Mouse (Mus musculus): ENCODE measurements around the gene C6. TPM values are rescaled to one million over a fixed set of nuclear protein-coding genes. Genes with fewer than 3 reads are reported as not detected.

Gene C6
- total RNA-seq, 1 experiment = not detected

- H3K36me3 ChIP-seq (ENCODE audit: control insufficient read depth, insufficient read depth, low read length, poor library complexity, severe bottlenecking) = no peaks in the 10 kb centered on the region
- no peak for DNase-seq (ENCODE audit: low read depth, low spot score)
- no peak overlapping the region for H3K4me3 ChIP-seq (ENCODE audit: insufficient read depth in 1 of 2, low read depth in 1 of 2, low read length in 2 of 2, poor library complexity in 1 of 2, severe bottlenecking in 1 of 2)
- H3K9ac ChIP-seq (ENCODE audit: insufficient read depth, low read depth, low read length, poor library complexity, severe bottlenecking) = no peak overlapping the region
- in situ Hi-C loops (cut with MboI; ENCODE audit: low sequenced_read_pairs in 2 of 2, unreplicated experiment in 2 of 2) = no loop called here
- no peaks in the 10 kb centered on the region for H3K4me1 ChIP-seq (ENCODE audit: control insufficient read depth in 2 of 2, insufficient read depth in 2 of 2, low read length in 2 of 2, poor library complexity in 1 of 2)
- TF ChIP-seq CHD2 (IDR thresholded peaks at IDR 0.05; ENCODE audit: low read depth, low read length) (no peak), MAFK (IDR thresholded peaks at IDR 0.05; ENCODE audit: insufficient read depth, low read depth, low read length) (no peak), ZNF384 (IDR thresholded peaks at IDR 0.05; ENCODE audit: low read depth, low read length) (no peak), ZC3H11A (IDR thresholded peaks at IDR 0.05; ENCODE audit: borderline replicate concordance, low read depth, low read length) (no peak), HCFC1 (IDR thresholded peaks at IDR 0.05; ENCODE audit: borderline replicate concordance, insufficient read depth, low read length) (no peak)
- no peaks in the 10 kb centered on the region for H3K9me3 ChIP-seq (ENCODE audit: control insufficient read depth, insufficient read depth, low read depth, low read length)
- H3K27ac ChIP-seq (ENCODE audit: insufficient read depth, low read depth, low read length, poor library complexity, severe bottlenecking) = no peak overlapping the region
These were observed 94.8 kb downstream of the C6 start for GRCm38 (mm10) chr15:4821824-4822223.

GRCm38 (mm10) chr15:4827736-4828135 is 100.8 kb downstream of the C6 start:
- Histone ChIP-seq H3K27ac (ENCODE audit: insufficient read depth, low read depth, low read length, poor library complexity, severe bottlenecking) (no peak overlapping the region), H3K9ac (ENCODE audit: insufficient read depth, low read depth, low read length, poor library complexity, severe bottlenecking) (no peak overlapping the region), H3K9me3 (ENCODE audit: control insufficient read depth, insufficient read depth, low read depth, low read length) (no peaks in the 10 kb centered on the region), H3K36me3 (ENCODE audit: control insufficient read depth, insufficient read depth, low read length, poor library complexity, severe bottlenecking) (no peaks in the 10 kb centered on the region), H3K4me3 (ENCODE audit: insufficient read depth in 1 of 2, low read depth in 1 of 2, low read length in 2 of 2, poor library complexity in 1 of 2, severe bottlenecking in 1 of 2) (no peak overlapping the region), H3K4me1 (ENCODE audit: control insufficient read depth in 2 of 2, insufficient read depth in 2 of 2, low read length in 2 of 2, poor library complexity in 1 of 2) (no peaks in the 10 kb centered on the region)
- TF ChIP-seq ZC3H11A (IDR thresholded peaks at IDR 0.05; ENCODE audit: borderline replicate concordance, low read depth, low read length) (no peak), ZNF384 (IDR thresholded peaks at IDR 0.05; ENCODE audit: low read depth, low read length) (no peak), CHD2 (IDR thresholded peaks at IDR 0.05; ENCODE audit: low read depth, low read length) (no peak), MAFK (IDR thresholded peaks at IDR 0.05; ENCODE audit: insufficient read depth, low read depth, low read length) (no peak), HCFC1 (IDR thresholded peaks at IDR 0.05; ENCODE audit: borderline replicate concordance, insufficient read depth, low read length) (no peak)
- no peak for DNase-seq (ENCODE audit: low read depth, low spot score)
- in situ Hi-C loops (cut with MboI; ENCODE audit: low sequenced_read_pairs in 2 of 2, unreplicated experiment in 2 of 2) = no loop called here

DNA sequence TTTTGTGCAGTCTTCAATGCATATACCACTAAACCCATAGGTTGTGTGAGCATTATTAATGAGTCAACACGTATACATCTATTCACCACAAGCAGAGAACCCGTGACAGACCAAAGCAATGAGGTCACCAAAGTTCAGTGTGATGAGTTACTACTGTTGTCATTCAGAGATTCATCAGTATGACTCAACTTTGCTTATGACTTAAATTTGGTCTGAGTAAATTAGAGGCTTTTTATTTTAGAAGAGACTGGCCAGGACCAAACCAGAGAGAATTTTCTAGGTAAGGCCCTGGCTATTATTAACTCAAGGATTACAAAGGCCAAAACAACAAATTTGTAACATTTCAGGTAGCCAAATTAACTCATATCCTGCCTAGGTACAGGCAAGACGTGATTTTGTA is 109.4 kb downstream of the C6 start:
- H3K36me3 ChIP-seq (ENCODE audit: control insufficient read depth, insufficient read depth, low read length, poor library complexity, severe bottlenecking) = no peaks in the 10 kb centered on the region
- H3K9me3 ChIP-seq (ENCODE audit: control insufficient read depth, insufficient read depth, low read depth, low read length) = peaks cover 5% of the 10 kb centered on the region
- no peak for TF ChIP-seq MAFK (IDR thresholded peaks at IDR 0.05; ENCODE audit: insufficient read depth, low read depth, low read length)
- H3K4me3 ChIP-seq (ENCODE audit: insufficient read depth in 1 of 2, low read depth in 1 of 2, low read length in 2 of 2, poor library complexity in 1 of 2, severe bottlenecking in 1 of 2) = no peak overlapping the region
- H3K4me1 ChIP-seq (ENCODE audit: control insufficient read depth in 2 of 2, insufficient read depth in 2 of 2, low read length in 2 of 2, poor library complexity in 1 of 2) = no peaks in the 10 kb centered on the region
- H3K9ac ChIP-seq (ENCODE audit: insufficient read depth, low read depth, low read length, poor library complexity, severe bottlenecking) = no peak overlapping the region
- in situ Hi-C loops (cut with MboI; ENCODE audit: low sequenced_read_pairs in 2 of 2, unreplicated experiment in 2 of 2) = no loop called here
- no peak overlapping the region for H3K27ac ChIP-seq (ENCODE audit: insufficient read depth, low read depth, low read length, poor library complexity, severe bottlenecking)
- DNase-seq (ENCODE audit: low read depth, low spot score) = no peak

DNA sequence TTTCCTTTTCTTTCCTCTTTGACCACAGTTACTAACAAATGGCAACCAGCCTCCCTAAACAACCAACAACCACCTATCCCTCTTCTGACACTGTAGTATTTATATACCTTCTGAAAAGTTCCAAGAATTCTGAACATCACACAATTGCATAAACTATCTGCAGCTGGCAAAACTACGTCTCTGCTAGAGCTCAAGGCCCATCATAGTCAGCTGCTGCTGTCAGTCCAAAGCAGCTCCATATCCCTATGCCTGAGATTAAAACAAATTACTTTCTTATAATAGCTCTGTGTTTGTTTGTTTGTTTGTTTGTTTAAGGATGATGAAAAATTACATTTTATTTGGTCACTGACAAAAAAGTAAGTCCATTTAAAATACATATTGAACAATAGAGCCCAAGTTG is 123.0 kb downstream of the C6 start:
- no peak for DNase-seq (ENCODE audit: low read depth, low spot score)
- H3K27ac ChIP-seq (ENCODE audit: insufficient read depth, low read depth, low read length, poor library complexity, severe bottlenecking) = no peak overlapping the region
- no peak overlapping the region for H3K9ac ChIP-seq (ENCODE audit: insufficient read depth, low read depth, low read length, poor library complexity, severe bottlenecking)
- H3K36me3 ChIP-seq (ENCODE audit: control insufficient read depth, insufficient read depth, low read length, poor library complexity, severe bottlenecking) = no peaks in the 10 kb centered on the region
- no peak for TF ChIP-seq ZNF384 (IDR thresholded peaks at IDR 0.05; ENCODE audit: low read depth, low read length)
- no peak for TF ChIP-seq CHD2 (IDR thresholded peaks at IDR 0.05; ENCODE audit: low read depth, low read length)
- TF ChIP-seq HCFC1 (IDR thresholded peaks at IDR 0.05; ENCODE audit: borderline replicate concordance, insufficient read depth, low read length) = no peak
- no peak for TF ChIP-seq ZC3H11A (IDR thresholded peaks at IDR 0.05; ENCODE audit: borderline replicate concordance, low read depth, low read length)
- no peak for TF ChIP-seq MAFK (IDR thresholded peaks at IDR 0.05; ENCODE audit: insufficient read depth, low read depth, low read length)
- H3K4me3 ChIP-seq (ENCODE audit: insufficient read depth in 1 of 2, low read depth in 1 of 2, low read length in 2 of 2, poor library complexity in 1 of 2, severe bottlenecking in 1 of 2) = no peak overlapping the region
- no peaks in the 10 kb centered on the region for H3K9me3 ChIP-seq (ENCODE audit: control insufficient read depth, insufficient read depth, low read depth, low read length)
- no peaks in the 10 kb centered on the region for H3K4me1 ChIP-seq (ENCODE audit: control insufficient read depth in 2 of 2, insufficient read depth in 2 of 2, low read length in 2 of 2, poor library complexity in 1 of 2)
- in situ Hi-C loops (cut with MboI; ENCODE audit: low sequenced_read_pairs in 2 of 2, unreplicated experiment in 2 of 2) = no loop called here

Other genes with a start within 250 kb of the C6 start
- gene Mroh2b, start 171.6 kb downstream of the C6 start, total RNA-seq (2012; rRNA removed) = 0.40 TPM in 1 of 2 replicates, not detected in the other